Mouse (Mus musculus) frontal cortex, postnatal 36 days (tissue): ENCODE measurements at regions not wholly inside any gene's neighbourhood (a gene's known extent, or its start where the extent isn't known, plus 50 kb on each side); places are given as distances from the start of the nearest gene placed in this dataset.
A peak's percentile ranks its signal among the peaks of the same experiment; 100 is the strongest.

Experiments used
- DNase-seq, 2 experiments: peaks; one replicate each; pipeline ENCODE4 v3.0.0; 2022; ENCODE audit warnings: low spot score in 2 of 2

DNA sequence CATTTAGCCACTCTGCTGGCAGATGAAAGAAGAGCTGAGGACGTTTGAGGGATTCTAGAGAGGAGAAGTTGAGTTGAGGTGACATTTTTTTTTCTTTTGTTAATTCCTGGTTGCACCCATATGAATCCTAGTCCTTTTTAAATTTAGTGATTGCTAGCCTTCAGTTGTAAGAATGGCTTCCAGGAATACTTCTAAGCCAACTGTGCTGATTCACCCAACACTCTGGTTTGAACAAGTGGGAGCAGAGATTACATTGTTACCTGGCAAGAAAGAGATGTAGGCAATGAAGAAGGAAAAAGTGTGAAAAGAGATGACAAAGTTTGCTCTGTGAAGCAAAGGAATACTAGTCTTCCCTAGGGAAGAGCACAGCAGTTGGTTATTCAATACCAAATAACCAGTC lies 261.1 kb upstream of the Kcnq5 start:
- no peak for DNase-seq

DNA sequence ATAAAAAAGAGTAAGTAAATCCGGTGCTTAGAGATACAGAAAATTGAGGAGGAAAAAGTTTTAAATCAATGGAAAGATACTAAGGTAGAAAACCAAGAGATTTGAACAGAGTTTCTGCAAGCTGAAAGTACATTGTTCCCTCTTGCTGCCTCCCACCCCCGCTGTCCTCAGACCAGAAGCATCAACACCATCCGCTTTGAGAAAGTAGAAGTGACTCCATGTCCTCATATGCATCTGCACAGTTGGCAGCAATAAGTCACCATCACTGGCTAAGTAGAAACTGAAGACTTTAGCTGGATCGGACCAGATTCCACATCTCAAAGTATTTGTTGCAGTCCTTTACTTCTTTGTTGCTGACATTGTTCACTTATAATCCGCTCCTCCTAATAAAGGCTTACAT lies 250.1 kb upstream of the Kcnq5 start:
- peak; percentile 21 to 24 for DNase-seq

DNA sequence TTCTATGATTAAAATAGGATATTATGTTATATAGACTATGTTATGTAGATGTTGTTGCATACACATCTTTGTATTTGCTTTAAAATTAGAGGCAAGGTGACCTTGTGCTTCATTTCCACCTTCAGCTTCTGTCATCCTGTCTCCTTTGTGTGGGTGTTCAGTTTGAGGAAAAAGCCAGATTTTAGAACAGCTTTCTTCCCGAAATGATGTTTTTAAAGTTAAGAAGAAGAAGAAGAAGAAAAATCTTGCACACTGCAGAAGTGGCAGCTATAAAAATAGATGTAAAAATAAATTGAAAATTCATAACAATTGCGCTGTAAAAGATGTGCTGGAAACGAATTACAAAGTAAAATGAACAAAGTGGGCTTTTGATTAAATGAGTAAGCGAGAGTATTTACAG lies 249.5 kb upstream of the Kcnq5 start:
- DNase-seq: no peak

DNA sequence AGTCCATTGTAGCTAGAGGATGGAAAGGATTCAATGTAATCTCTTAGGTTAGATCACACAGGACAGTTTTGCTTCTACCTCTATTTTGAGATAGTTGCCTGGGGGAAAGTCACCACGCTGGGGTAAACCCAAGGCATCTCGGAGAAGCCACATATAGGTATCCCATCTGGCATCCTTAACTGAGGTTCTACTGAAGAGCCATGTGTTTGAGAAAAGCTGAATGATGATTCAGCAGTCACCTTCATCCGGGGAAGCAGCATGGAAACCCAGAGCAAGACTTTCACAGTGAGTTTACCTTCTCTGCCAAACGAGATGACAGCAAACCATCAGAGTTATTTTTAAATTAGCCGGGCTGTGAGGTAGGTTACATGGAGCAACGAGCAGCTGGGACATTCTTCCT lies 248.9 kb upstream of the Kcnq5 start:
- DNase-seq: peak; percentile 15 to 52

GRCm38 (mm10) chr1:22208287-22208686 lies 246.5 kb upstream of the Kcnq5 start:
- DNase-seq: no peak

DNA sequence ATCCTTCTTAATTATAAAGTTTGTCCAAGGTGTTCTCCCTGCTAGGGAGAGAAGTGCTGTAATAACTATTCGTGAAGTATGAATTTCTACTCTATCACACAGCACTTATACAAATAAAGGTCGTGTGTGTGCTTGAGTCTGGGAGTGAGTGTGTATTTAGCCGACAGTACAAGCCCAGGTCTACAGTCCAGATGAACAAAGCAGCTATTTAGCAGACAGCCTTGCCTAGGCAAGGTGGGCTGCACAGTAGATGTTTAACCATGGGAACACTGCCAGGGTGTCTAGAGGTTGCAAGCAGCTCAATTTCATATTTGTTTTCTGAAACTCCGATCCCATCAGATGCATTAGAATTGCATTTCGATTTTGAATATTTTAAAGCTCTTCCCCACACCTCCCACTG lies 245.2 kb upstream of the Kcnq5 start:
- no peak for DNase-seq

- DNase-seq: no peak
Observed at GRCm38 (mm10) chr1:22167621-22168181, 206.0 kb upstream of the Kcnq5 start.

DNA sequence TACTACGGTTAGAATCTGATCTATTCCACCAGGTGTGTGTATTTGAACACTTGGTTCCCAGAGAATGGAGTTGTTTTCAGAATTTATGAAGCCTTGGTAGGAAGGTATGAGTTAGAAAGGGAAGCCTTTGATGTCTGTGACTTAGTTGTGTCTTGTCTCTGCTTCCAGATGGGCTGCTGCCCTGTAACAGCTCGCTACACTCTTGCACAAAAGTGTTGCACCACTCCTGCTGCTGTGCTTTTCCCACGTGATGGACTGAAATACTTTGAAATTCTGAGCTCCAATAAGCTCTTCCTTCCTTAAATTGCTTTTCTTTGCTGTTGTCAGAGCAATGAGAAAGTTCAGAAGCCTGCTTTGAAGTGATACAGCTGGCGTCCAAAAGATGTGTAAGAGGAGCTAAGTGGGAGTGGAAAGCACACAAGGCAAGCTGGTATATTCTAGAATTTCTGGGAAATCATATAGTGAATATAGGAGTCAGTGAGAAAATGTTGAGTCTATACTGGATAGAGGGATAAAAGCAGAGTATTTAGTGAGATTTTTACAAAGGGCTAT lies 174.9 kb upstream of the Kcnq5 start:
- peak; percentile 5 to 37 for DNase-seq

GRCm38 (mm10) chr1:22118266-22118772 lies 156.6 kb upstream of the Kcnq5 start:
- DNase-seq: no peak

- DNase-seq: no peak
Observed at GRCm38 (mm10) chr1:22116466-22116865, 154.7 kb upstream of the Kcnq5 start.

- DNase-seq: no peak
Observed at GRCm38 (mm10) chr1:22105496-22105895, 143.8 kb upstream of the Kcnq5 start.

- no peak for DNase-seq
Observed at GRCm38 (mm10) chr1:22071405-22072117, 109.8 kb upstream of the Kcnq5 start.

- DNase-seq: no peak
Observed at GRCm38 (mm10) chr1:22070028-22070427, 108.3 kb upstream of the Kcnq5 start.
